Mouse (Mus musculus): ENCODE data around the gene Nppa.
"Not testable (repeated sequence)": the region's sequence is repeated elsewhere in the genome, so short reads cannot be mapped to it uniquely, and the experiment has no call there.

Gene Nppa

GRCm38 (mm10) chr4:148012216-148012615 is 11.7 kb downstream of the Nppa start:
- DNase-seq: no peak

GRCm38 (mm10) chr4:148015418-148015817 is 14.9 kb downstream of the Nppa start:
- no peak for DNase-seq

DNA sequence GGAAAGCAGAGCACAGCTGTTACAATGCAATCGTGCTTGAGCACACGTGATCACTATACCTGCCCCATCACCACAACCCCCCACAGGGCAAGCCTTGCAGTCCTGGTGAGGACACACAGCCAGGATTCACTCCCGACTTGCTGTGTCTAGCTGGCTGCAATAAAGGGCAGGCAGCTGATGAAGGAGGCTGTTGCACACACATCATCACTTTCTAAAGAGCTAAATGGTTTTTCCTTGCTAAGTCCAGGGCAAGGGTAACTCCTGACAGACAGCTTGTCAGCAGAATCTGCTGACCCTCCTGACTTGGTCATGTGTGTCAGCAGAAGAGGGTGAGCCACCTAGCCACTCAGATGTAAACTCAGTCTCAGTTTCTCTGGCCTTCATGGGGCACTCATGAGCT is 16.5 kb downstream of the Nppa start:
- no peak for DNase-seq

DNA sequence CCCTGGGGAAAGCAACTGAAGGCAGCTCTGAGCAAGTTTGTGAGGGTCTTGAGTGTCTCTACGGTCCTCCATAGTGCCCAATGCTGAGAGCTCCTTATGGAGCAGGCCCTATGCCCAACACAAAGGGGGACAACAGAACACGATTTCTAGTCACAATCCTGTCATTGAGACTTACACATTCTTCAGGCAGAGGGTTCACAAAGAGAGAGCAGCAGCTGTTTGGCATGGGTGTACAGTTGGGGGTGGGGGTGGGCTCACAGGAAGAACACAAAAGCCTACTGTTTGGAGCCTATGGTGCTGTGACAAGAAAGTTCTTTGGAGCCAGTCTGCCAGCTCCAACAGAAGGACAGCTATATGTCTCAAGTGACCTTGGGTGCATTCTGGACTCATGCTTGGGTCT is 17.9 kb downstream of the Nppa start:
- DNase-seq: no peak

GRCm38 (mm10) chr4:148024003-148024402 is 23.5 kb downstream of the Nppa start:
- DNase-seq: no peak

GRCm38 (mm10) chr4:148029297-148029696 is 28.8 kb downstream of the Nppa start:
- no peak for DNase-seq

DNA sequence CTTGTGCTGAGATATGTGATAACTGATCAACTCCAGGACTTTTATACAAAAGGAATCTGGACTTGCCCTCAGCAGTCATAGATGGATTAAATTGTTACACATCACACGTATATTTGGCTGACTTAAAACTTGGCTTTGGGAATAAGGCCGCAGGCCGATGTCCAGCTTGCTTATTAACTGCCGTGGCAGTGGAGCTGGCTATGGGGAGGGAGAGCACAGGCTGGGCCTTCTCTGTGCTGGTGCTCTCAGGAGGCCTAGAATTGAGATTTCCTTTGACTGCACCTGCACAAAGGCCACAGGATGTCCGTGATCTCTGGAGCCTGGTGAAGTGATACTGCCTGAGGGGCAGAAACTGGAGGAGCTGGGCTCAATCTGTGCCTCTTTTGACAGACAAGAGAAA is 30.0 kb downstream of the Nppa start:
- no peak for DNase-seq

DNA sequence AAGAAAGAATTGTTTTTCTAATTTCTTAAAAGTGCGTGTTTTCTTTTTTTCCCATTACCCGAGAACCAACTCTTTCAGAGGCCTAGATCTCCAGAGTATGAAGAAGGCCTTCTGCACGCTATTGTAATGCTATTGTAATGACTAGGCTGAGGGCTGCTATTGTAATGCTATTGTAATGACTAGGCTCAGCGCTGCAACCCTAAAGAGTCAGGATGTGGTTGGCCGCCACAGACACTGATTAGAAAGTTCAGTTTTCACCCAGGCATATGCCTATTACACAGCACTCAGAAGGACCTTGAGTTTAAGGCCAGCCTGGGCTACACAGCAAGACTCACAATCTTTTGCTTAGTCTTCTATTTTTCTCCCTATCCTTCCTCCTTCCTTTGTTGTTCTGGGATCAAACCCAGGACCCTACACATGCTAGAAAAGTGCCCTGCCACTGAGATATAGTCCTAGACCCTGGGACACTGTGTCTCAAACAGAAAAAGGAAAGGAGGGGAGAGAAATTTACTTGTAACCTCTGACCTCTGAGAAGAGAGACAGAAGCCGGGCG is 33.4 kb downstream of the Nppa start:
- no peak for DNase-seq

DNA sequence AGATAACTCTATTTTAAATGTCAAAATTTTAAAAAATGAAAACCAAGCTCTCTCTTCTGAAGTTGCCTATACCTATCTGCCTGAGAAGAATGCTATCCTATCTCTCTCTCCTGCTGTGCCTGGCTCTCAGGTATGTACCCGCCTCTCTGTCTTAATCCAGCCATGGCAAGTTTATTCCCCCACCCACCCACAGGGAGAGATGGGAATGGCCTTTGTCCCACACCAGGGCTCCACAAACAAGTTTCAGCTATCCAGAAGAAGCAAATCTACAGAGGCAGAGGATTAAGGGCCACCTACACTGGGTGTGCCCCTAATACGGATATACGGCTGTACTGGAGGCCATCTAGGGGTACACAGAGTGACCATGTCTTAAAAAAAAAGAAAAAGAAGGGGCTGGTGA is 34.9 kb downstream of the Nppa start:
- no peak for DNase-seq

DNA sequence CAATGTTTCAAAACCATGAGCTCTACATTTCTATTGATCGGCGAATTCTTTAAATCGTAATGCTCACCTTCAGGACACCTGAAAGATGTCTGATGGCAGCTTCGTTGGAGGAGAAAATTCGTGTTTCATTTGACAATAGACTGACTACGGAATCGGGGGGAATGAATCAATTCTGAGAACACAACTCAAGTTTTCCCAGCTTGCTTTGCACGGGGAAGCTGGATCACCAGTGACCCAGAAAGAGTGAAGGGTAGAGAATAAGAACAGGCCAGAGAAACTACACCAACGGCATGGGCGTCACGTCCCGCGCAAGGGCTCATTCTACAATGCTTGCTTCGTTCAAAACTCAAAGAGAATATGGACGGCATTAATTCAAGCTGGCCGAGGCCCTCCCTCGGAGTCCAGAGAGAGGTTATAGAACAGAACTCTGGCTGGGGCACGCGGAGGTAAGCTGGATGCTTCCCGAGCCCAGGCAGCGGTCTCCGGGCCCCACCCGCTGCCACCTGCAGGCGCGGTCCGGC is 37.6 kb downstream of the Nppa start:
- no peak for DNase-seq

DNA sequence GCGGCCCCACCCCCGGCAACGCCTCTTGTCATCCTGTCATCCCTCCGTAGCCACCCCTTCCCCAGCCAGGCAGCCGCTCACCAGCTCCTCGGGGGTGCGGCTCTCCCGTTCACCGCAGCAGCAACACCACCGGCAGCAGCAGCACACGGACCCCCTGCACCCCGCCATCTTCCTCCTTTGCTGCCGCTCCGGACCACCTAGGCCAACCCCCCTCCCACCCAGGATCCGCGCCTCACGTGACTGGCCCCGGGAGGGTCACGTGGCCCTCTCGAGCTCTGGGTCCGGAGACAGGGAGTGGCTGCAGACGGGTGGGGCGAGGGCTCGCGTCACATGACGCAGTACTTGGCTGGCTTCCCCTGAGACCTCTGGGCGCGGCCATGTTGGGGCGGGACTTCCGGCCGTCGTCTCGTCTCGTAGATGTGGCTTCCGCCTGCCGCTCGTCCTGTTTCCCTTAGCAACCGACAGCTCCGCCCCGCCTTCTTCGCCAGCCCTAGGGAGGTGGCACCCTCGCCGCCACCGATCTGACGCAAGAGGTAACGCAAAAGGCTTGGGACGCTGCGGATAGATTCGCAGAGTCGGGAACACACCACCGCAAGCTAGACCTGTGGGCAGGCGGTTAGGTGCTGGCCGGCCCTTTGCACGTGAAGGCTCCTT is 38.2 kb downstream of the Nppa start, which contains the start of the genes Clcn6 and Mthfr:
Gene Clcn6 (minus strand): TSS at position 222 of the 654 bp plus-strand sequence.
Gene Mthfr (plus strand): TSS at position 478 of the 654 bp plus-strand sequence.
- DNase-seq: peak; percentile 100

GRCm38 (mm10) chr4:148039254-148040028 is 38.9 kb downstream of the Nppa start:
- peak; percentile 60 for DNase-seq

GRCm38 (mm10) chr4:148040029-148040830 is 39.7 kb downstream of the Nppa start:
- peak; percentile 65 for DNase-seq

GRCm38 (mm10) chr4:148040933-148041610 is 40.5 kb downstream of the Nppa start:
- DNase-seq: peak; percentile 82

DNA sequence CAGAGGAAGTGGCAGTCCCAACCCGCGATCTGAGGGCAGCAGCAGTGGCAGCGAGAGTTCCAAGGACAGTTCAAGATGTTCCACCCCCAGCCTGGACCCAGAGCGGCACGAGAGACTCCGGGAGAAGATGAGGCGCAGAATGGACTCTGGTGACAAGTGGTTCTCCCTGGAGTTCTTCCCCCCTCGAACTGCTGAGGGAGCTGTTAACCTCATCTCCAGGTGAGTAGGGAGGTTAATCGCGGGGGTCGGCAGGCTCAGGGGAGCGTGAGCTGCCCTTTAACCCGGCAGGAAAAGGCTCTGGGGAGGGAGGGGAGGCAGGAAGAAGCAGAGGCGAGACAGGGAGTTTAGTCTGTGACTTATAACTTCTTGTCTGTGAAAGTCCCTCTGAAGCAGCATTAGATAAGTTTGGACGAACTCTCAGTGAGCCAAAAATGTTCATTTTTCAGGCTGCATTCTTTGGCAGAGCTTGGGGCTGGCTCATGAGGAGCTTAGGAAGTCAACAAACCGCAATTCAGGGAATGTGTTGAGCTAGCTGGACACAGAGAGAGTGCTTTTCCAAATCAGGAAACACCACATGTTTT is 41.2 kb downstream of the Nppa start:
- DNase-seq: no peak

GRCm38 (mm10) chr4:148043327-148043726 is 42.8 kb downstream of the Nppa start:
- peak; percentile 65 for DNase-seq

DNA sequence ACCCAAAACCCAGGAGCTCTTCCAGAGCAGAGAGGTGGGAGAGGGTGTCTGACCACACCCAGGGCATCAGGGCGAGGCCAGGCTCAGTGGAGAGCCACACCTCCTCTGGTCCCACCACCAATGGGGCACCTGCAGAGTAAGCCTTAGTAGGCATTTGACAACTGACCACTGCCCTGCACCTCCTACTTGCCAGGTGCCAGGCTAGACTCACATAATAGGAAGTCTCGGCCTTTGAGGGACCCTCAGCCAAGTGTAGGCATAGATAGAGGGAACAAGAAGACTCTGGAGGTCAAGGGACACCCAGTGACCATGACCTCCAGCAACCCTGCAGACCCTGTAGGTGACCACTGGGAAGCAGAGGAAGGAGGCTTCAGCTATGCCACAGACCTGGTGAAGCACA is 43.6 kb downstream of the Nppa start:
- no peak for DNase-seq

- no peak for DNase-seq
These were observed 46.0 kb downstream of the Nppa start for GRCm38 (mm10) chr4:148046450-148047031.

- not testable (repeated sequence) for DNase-seq
These were observed 49.9 kb downstream of the Nppa start for GRCm38 (mm10) chr4:148050396-148050914.

GRCm38 (mm10) chr4:148051046-148051776 is 50.7 kb downstream of the Nppa start:
- DNase-seq: no peak

All from cerebellum, adult 11-12 months (tissue).